Mouse (Mus musculus) stomach, postnatal 0 days (tissue): Measurements from ENCODE around the gene Mef2d. TPM values are rescaled to one million over a fixed set of nuclear protein-coding genes. Genes with fewer than 3 reads are reported as not detected.

Source experiments
- ATAC-seq: fragments of 200-750 bp; cut with Nextera tagmentation; 2 replicates; pipeline ENCODE4 v1.8.0; 2017; ENCODE audit not compliant: low FRiP score, low TSS enrichment
- DNase-seq: peaks from one replicate; pipeline ENCODE4 v3.0.0-alpha.2; 2016; ENCODE audit warnings: low spot score
- H3K27ac ChIP-seq: fragments of 300-500 bp; sonication (generic); replicated peaks from 2 replicates; pipeline ENCODE4 v1.5.1; 2014; ENCODE audit warnings: mild to moderate bottlenecking, control low read depth
- H3K27me3 ChIP-seq: fragments of 300-500 bp; sonication (generic); 2 replicates; pipeline ENCODE4 v1.6.1; 2014; ENCODE audit warnings: low read length; ENCODE audit not compliant: control insufficient read depth, insufficient read depth
- H3K36me3 ChIP-seq: fragments of 300-500 bp; sonication (generic); 2 replicates; pipeline ENCODE4 v1.6.1; 2014; ENCODE audit warnings: low read length, mixed read lengths; ENCODE audit not compliant: control insufficient read depth, insufficient read depth
- H3K4me1 ChIP-seq: fragments of 300-500 bp; sonication (generic); replicated peaks from 2 replicates; pipeline ENCODE4 v1.6.1; 2014; ENCODE audit warnings: antibody characterized with exemption; ENCODE audit not compliant: control insufficient read depth, insufficient read depth
- H3K4me2 ChIP-seq: fragments of 300-500 bp; sonication (generic); replicated peaks from 2 replicates; pipeline ENCODE4 v1.6.1; 2014; ENCODE audit warnings: low read depth, mild to moderate bottlenecking, control low read depth, moderate library complexity
- H3K4me3 ChIP-seq: fragments of 300-500 bp; sonication (generic); 2 replicates; pipeline ENCODE4 v1.5.1; 2014; ENCODE audit warnings: low read depth, low read length, control low read depth
- H3K9ac ChIP-seq: fragments of 300-500 bp; sonication (generic); 2 replicates; pipeline ENCODE4 v1.6.1; 2014; ENCODE audit warnings: mild to moderate bottlenecking, low read length, control low read depth, mixed read lengths
- H3K9me3 ChIP-seq: fragments of 300-500 bp; sonication (generic); 2 replicates; pipeline ENCODE4 v1.6.1; 2016; ENCODE audit warnings: low read length; ENCODE audit not compliant: control insufficient read depth
- CTCF ChIP-seq: IDR thresholded peaks from 2 replicates; pipeline ENCODE4 v1.5.1; 2016; ENCODE audit warnings: antibody characterized with exemption, low read depth, mild to moderate bottlenecking, moderate library complexity
- EP300 ChIP-seq: optimal IDR thresholded peaks from 2 replicates; pipeline ENCODE3; 2016; ENCODE audit warnings: antibody characterized with exemption
- WGBS: fragments of 180-500 bp; shearing (Covaris S2); extraction: QIAGEN DNeasy Blood & Tissue Kit; methylation state at CpG from one replicate; pipeline ENCODE4 v1.1.7; 2014; 5-methylcytosine and 5-hydroxymethylcytosine counted together
- polyA plus RNA-seq: library from polyadenylated mRNA; unstranded; fragments of >200 nt; fragmentation: Nextera tagmentation; extraction: Ambion mirVana; gene quantifications from 2 replicates; pipeline ENCODE4 v1.2.1, GENCODE M21; 2015

The Mef2d gene
- polyA plus RNA-seq, 1 experiment from 2014 or later: 10.6 TPM

DNA sequence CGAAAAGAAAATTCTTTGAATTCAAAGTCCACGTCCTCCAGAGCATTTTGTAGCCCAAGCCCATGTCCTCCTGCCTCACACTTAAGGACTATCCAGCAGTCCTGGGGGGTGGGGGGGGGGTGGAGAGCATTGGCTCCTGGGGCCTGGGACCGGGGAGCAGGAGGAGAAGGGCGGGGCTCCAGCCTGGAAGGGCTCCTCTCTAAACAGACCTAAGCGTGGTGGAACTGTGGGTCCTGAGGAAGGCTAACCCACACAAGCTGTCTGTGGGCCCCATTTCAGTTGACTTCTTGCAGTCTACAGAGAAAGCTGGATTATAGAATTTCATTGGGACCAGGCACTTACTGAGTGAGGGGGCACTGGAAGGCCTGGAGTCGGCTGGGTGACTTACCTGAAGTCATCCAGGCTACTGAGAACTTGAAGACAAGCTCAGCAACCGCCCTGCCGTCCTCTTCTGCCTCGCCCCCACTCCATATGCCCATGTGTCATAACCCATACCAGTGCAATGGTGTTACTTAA lies 56.4 kb downstream of the Mef2d start:
- Histone ChIP-seq H3K27ac (no peak overlapping the region), H3K4me1 (no peaks in the 10 kb centered on the region), H3K27me3 (peaks cover 21% of the 10 kb centered on the region; the same call in 1 of the 2 replicates), H3K4me2 (no peak overlapping the region), H3K9ac (no peak overlapping the region), H3K9me3 (no peaks in the 10 kb centered on the region), H3K4me3 (no peak overlapping the region), H3K36me3 (no peaks in the 10 kb centered on the region)
- ATAC-seq (no peak), DNase-seq (no peak)
- 13% methylated on average over 9 of the region's 9 CpGs for WGBS
- TF ChIP-seq EP300 (no peak), CTCF (no peak)

DNA sequence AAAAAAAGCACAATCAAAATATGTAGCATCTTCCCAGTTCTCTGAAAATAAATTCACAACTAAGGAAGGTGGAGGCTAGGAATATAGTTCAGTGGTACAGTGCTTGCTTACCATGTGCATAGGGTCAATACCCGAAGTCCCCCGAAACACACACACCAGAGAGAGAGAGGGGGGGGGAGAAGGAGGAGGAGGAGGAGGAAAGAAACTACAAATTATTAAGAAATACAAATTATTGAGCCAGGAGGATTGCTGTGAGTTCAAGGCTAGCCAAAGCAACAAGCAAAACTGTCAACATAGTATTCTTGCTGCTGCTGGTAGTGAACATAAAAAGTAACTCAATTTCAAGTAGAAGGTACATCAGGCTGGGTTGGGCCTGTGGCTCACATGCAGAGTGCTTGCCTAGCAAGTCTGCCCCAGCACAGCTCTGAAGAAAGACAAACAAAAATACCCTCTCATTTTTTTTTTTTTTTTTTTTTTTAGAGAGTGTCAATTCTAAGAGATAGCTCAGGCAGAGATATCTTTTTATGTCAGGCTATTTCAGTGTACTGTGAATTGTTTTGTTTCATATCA lies 57.5 kb downstream of the Mef2d start:
- Histone ChIP-seq H3K36me3 (no peaks in the 10 kb centered on the region), H3K4me2 (no peak overlapping the region), H3K4me1 (no peaks in the 10 kb centered on the region), H3K4me3 (no peak overlapping the region), H3K27ac (no peak overlapping the region), H3K27me3 (peaks cover 27% of the 10 kb centered on the region), H3K9me3 (no peaks in the 10 kb centered on the region), H3K9ac (no peak overlapping the region)
- ATAC-seq: no peak
- DNase-seq: no peak
- TF ChIP-seq CTCF (no peak), EP300 (no peak)
- WGBS: 38% methylated on average over 2 of the region's 2 CpGs

DNA sequence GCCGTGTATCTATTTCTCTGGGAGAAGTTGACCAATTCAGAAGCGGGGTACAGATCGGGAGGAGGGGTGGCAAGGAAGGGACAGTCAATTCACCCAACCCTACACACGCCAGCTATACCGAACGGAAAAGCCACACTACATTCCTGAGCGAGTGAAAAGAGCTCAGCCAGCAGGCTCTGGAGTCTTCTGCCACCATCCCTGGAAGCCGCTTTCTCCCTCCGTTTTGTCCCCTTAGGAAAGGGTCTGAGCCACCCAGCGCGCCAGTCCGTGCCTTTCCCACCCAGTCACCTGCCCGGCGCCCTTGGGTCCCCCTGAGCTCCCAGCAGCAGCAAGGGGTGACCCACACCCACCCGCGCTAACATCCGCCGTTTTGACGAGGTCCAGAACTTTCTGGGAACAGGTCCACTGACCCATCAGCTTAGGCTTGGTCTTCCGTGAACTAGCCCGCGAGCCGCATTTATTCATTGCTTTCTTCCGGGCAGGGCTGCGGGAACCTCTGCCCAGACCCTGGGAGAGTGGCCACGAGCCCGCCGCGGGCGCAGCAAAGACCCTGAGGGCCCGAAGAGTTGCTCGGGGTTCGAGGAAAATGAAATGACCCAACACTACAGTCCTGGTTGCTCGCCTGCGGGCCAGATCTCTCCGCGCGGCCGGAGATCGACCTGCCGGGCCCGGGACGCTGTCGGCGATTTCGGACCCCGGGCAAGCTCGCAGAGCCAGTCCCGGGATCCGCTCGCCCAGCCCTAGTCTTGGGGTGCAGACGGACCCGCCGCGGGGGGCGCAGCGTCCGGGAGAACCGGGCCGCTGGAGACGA lies 58.2 kb downstream of the Mef2d start:
- H3K9ac ChIP-seq: peak overlapping the region; percentile 18; the same call in 1 of the 2 replicates
- H3K4me1 ChIP-seq: no peaks in the 10 kb centered on the region
- ATAC-seq: no peak
- no peak for DNase-seq
- H3K27ac ChIP-seq: no peak overlapping the region
- TF ChIP-seq EP300: no peak
- no peak for TF ChIP-seq CTCF
- WGBS: 1% methylated on average over 55 of the region's 61 CpGs
- peaks cover 27% of the 10 kb centered on the region for H3K27me3 ChIP-seq
- peak overlapping the region; percentile 32 for H3K4me3 ChIP-seq
- no peaks in the 10 kb centered on the region for H3K9me3 ChIP-seq
- no peaks in the 10 kb centered on the region for H3K36me3 ChIP-seq
- H3K4me2 ChIP-seq: peak overlapping the region; percentile 52

GRCm38 (mm10) chr3:88200972-88201330 lies 58.8 kb downstream of the Mef2d start:
- Histone ChIP-seq H3K9me3 (no peaks in the 10 kb centered on the region), H3K9ac (peak overlapping the region; percentile 18; the same call in 1 of the 2 replicates), H3K4me3 (peak overlapping the region; percentile 32), H3K36me3 (no peaks in the 10 kb centered on the region), H3K27ac (no peak overlapping the region), H3K27me3 (peaks cover 27% of the 10 kb centered on the region), H3K4me2 (peak overlapping the region; percentile 52), H3K4me1 (no peaks in the 10 kb centered on the region)
- ATAC-seq: no peak
- WGBS: 1% methylated on average over 23 of the region's 37 CpGs
- no peak for DNase-seq
- TF ChIP-seq CTCF (no peak), EP300 (no peak)

- H3K36me3 ChIP-seq: no peaks in the 10 kb centered on the region
- H3K4me2 ChIP-seq: no peak overlapping the region
- H3K4me1 ChIP-seq: no peaks in the 10 kb centered on the region
- WGBS: 24% methylated on average over 5 of the region's 5 CpGs
- H3K27me3 ChIP-seq: peaks cover 32% of the 10 kb centered on the region
- no peak for TF ChIP-seq CTCF
- no peak for TF ChIP-seq EP300
- DNase-seq (no peak), ATAC-seq (no peak)
- no peak overlapping the region for H3K4me3 ChIP-seq
- no peak overlapping the region for H3K9ac ChIP-seq
- no peaks in the 10 kb centered on the region for H3K9me3 ChIP-seq
- no peak overlapping the region for H3K27ac ChIP-seq
These were observed 59.5 kb downstream of the Mef2d start for GRCm38 (mm10) chr3:88201640-88202039.

- no peak overlapping the region for H3K9ac ChIP-seq
- peaks cover 34% of the 10 kb centered on the region for H3K27me3 ChIP-seq
- H3K4me1 ChIP-seq: no peaks in the 10 kb centered on the region
- no peak overlapping the region for H3K27ac ChIP-seq
- H3K36me3 ChIP-seq: no peaks in the 10 kb centered on the region
- TF ChIP-seq CTCF (no peak), EP300 (no peak)
- H3K9me3 ChIP-seq: no peaks in the 10 kb centered on the region
- no peak for ATAC-seq
- DNase-seq: no peak
- WGBS: 4% methylated on average over 5 of the region's 6 CpGs
- no peak overlapping the region for H3K4me3 ChIP-seq
- no peak overlapping the region for H3K4me2 ChIP-seq
These were observed 60.8 kb downstream of the Mef2d start for GRCm38 (mm10) chr3:88202986-88203385.
